Mouse (Mus musculus) embryonic facial prominence, embryonic 14.5 days (tissue): ENCODE measurements around the gene Timp3. TPM values are rescaled to one million over a fixed set of nuclear protein-coding genes. Genes with fewer than 3 reads are reported as not detected.

Experiments used
- ATAC-seq: fragments of 200-750 bp; cut with Nextera tagmentation; 2 replicates; pipeline ENCODE4 v1.8.0; 2017; ENCODE audit warnings: low read depth, moderate number of reproducible peaks, moderate TSS enrichment
- DNase-seq: peaks from one replicate; pipeline ENCODE4 v3.0.0-alpha.2; 2015; ENCODE audit warnings: low spot score
- H3K27ac ChIP-seq: fragments of 300-500 bp; sonication (generic); replicated peaks from 2 replicates; pipeline ENCODE4 v1.5.1; 2014; ENCODE audit warnings: low read depth, mild to moderate bottlenecking, low read length, moderate library complexity
- H3K27me3 ChIP-seq: fragments of 300-500 bp; sonication (generic); replicated peaks from 2 replicates; pipeline ENCODE4 v1.6.1; 2014; ENCODE audit warnings: low read length; ENCODE audit not compliant: control insufficient read depth, insufficient read depth
- H3K36me3 ChIP-seq: fragments of 300-500 bp; sonication (generic); 2 replicates; pipeline ENCODE4 v1.6.1; 2014; ENCODE audit warnings: low read length, mixed read lengths; ENCODE audit not compliant: control insufficient read depth, insufficient read depth
- H3K4me1 ChIP-seq: fragments of 300-500 bp; sonication (generic); 2 replicates; pipeline ENCODE4 v1.6.1; 2014; ENCODE audit warnings: antibody characterized with exemption, low read length; ENCODE audit not compliant: control insufficient read depth, insufficient read depth
- H3K4me2 ChIP-seq: fragments of 300-500 bp; sonication (generic); 2 replicates; pipeline ENCODE4 v1.6.1; 2014; ENCODE audit warnings: low read depth, mild to moderate bottlenecking, low read length, moderate library complexity, mixed read lengths
- H3K4me3 ChIP-seq: fragments of 300-500 bp; sonication (generic); 2 replicates; pipeline ENCODE4 v1.5.1; 2014; ENCODE audit warnings: low read depth, mild to moderate bottlenecking, low read length
- H3K9ac ChIP-seq: fragments of 300-500 bp; sonication (generic); 2 replicates; pipeline ENCODE4 v1.6.1; 2014; ENCODE audit warnings: low read depth, mild to moderate bottlenecking, low read length, moderate library complexity, mixed read lengths
- H3K9me3 ChIP-seq: fragments of 300-500 bp; sonication (generic); 2 replicates; pipeline ENCODE4 v1.6.1; 2016; ENCODE audit warnings: low read length; ENCODE audit not compliant: control insufficient read depth
- WGBS: fragments of 180-500 bp; shearing (Covaris S2); extraction: QIAGEN DNeasy Blood & Tissue Kit; methylation state at CpG from one replicate; pipeline ENCODE4 v1.1.7; 2014; 5-methylcytosine and 5-hydroxymethylcytosine counted together
- polyA plus RNA-seq: library from polyadenylated mRNA; unstranded; fragments of >200 nt; fragmentation: Nextera tagmentation; extraction: Ambion mirVana; gene quantifications from 2 replicates; pipeline ENCODE4 v1.2.1, GENCODE M21; 2014

Gene Timp3
- polyA plus RNA-seq, 1 experiment from 2014 or later = 77.5 TPM

DNA sequence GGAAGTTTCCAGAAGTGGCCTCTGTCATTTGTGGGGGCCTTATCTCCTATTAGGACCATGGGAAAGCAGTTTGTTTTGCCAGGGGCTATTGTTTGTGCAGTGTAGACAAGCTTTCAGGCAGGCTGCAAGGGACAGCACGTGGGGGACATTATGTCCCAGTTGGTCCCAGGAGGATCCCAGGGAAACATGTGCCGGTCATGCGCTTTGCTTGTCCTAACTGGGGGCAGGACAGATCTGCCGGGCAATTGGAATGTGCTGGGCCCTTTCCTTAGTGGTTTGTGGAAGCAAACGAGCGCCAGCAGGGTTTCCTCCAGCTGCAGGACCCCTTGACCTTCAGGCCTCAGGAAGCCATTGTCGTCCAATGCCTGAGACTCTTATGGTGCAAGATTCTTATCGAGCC lies 41.4 kb downstream of the Timp3 start:
- no peak overlapping the region for H3K27ac ChIP-seq
- no peak overlapping the region for H3K4me2 ChIP-seq
- H3K36me3 ChIP-seq = peaks cover 17% of the 10 kb centered on the region
- DNase-seq (peak; percentile 53), ATAC-seq (no peak)
- no peak overlapping the region for H3K4me3 ChIP-seq
- peaks cover 33% of the 10 kb centered on the region for H3K4me1 ChIP-seq
- no peak overlapping the region for H3K9ac ChIP-seq
- WGBS = 35% methylated on average over 8 of the region's 8 CpGs
- no peaks in the 10 kb centered on the region for H3K9me3 ChIP-seq
- no peaks in the 10 kb centered on the region for H3K27me3 ChIP-seq

- Histone ChIP-seq H3K4me2 (no peak overlapping the region), H3K36me3 (peaks cover 17% of the 10 kb centered on the region), H3K9ac (no peak overlapping the region), H3K9me3 (no peaks in the 10 kb centered on the region), H3K27me3 (no peaks in the 10 kb centered on the region), H3K4me3 (no peak overlapping the region), H3K27ac (no peak overlapping the region), H3K4me1 (peaks cover 33% of the 10 kb centered on the region)
- WGBS = 75% methylated on average over 4 of the region's 4 CpGs
- DNase-seq (no peak), ATAC-seq (no peak)
Measured at GRCm38 (mm10) chr10:86342151-86342550, 42.0 kb downstream of the Timp3 start.

- ATAC-seq = no peak
- no peaks in the 10 kb centered on the region for H3K27me3 ChIP-seq
- no peak for DNase-seq
- H3K9ac ChIP-seq = no peak overlapping the region
- H3K9me3 ChIP-seq = no peaks in the 10 kb centered on the region
- no peak overlapping the region for H3K4me3 ChIP-seq
- H3K27ac ChIP-seq = no peak overlapping the region
- H3K36me3 ChIP-seq = peaks cover 17% of the 10 kb centered on the region
- no peak overlapping the region for H3K4me2 ChIP-seq
- peaks cover 28% of the 10 kb centered on the region for H3K4me1 ChIP-seq
- 70% methylated on average over 7 of the region's 7 CpGs for WGBS
Measured at GRCm38 (mm10) chr10:86342713-86343112, 42.5 kb downstream of the Timp3 start.

DNA sequence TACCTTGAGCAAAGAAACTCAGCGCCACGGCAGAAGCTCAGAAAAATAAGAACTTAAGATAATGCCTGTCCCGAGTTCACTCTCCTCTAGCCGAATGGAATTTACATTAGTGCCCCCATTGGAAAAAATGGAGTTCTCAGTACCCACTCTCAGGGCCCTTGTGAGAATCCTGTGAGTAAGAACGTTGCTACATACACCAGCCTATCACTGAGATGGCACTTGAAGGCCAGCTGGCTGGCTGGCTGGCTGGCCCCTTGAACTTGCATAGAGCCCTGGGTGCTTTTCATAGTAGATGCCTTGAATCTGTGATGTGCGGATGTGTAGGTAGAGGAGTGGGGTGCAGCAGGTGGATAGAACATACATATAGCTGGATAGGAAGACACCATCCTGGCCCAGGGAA lies 43.2 kb downstream of the Timp3 start:
- Histone ChIP-seq H3K27me3 (no peaks in the 10 kb centered on the region), H3K4me2 (no peak overlapping the region), H3K36me3 (peaks cover 19% of the 10 kb centered on the region), H3K9ac (no peak overlapping the region), H3K9me3 (no peaks in the 10 kb centered on the region), H3K4me3 (no peak overlapping the region), H3K27ac (no peak overlapping the region), H3K4me1 (peaks cover 24% of the 10 kb centered on the region)
- ATAC-seq (no peak), DNase-seq (no peak)
- WGBS = 92% methylated on average over 6 of the region's 6 CpGs

- Histone ChIP-seq H3K27me3 (no peaks in the 10 kb centered on the region), H3K4me3 (no peak overlapping the region), H3K36me3 (peaks cover 23% of the 10 kb centered on the region), H3K4me1 (peaks cover 20% of the 10 kb centered on the region), H3K9ac (no peak overlapping the region), H3K27ac (no peak overlapping the region), H3K9me3 (no peaks in the 10 kb centered on the region), H3K4me2 (no peak overlapping the region)
- DNase-seq (no peak), ATAC-seq (no peak)
- WGBS = 83% methylated on average over 7 of the region's 7 CpGs
Measured at GRCm38 (mm10) chr10:86343931-86344330, 43.8 kb downstream of the Timp3 start.

DNA sequence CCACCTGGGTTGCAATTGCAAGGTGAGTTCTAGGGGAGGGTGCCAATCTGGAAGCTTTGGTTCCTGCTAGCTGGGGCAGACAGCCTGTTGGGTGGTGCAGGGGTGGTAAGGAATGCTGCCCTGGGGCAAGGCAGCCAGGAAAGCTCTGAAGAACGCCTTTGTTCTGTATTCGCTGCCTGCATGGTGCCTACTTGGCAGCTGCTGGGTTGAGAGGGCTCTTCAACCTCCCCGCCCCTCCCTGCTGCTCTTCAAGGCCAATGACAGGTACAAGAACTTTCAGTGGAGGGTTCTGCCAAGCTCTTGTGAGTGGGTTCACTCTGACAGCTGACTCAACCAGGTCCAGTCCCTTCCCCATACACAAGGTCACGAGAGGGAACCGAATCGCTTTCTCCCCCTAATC lies 44.5 kb downstream of the Timp3 start:
- peaks cover 23% of the 10 kb centered on the region for H3K36me3 ChIP-seq
- peaks cover 15% of the 10 kb centered on the region for H3K4me1 ChIP-seq
- no peak overlapping the region for H3K4me2 ChIP-seq
- no peak overlapping the region for H3K4me3 ChIP-seq
- DNase-seq (no peak), ATAC-seq (no peak)
- no peaks in the 10 kb centered on the region for H3K27me3 ChIP-seq
- 59% methylated on average over 6 of the region's 6 CpGs for WGBS
- H3K27ac ChIP-seq = no peak overlapping the region
- H3K9ac ChIP-seq = no peak overlapping the region
- H3K9me3 ChIP-seq = no peaks in the 10 kb centered on the region

DNA sequence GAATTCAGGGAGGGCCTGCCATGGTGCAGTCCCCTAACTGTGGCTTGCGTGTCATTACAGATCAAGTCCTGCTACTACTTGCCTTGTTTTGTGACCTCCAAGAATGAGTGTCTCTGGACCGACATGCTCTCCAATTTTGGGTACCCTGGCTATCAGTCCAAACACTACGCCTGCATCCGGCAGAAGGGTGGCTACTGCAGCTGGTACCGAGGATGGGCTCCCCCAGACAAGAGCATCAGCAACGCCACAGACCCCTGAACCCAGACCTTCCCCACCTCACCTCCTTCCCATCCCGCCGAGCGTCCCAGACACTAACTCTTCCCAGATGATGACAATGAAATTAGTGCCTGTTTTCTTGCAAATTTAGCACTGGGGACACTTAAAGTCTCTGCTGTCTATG lies 45.5 kb downstream of the Timp3 start:
- 88% methylated on average over 9 of the region's 9 CpGs for WGBS
- H3K4me1 ChIP-seq = peaks cover 5% of the 10 kb centered on the region; the same call in 1 of the 2 replicates
- no peak overlapping the region for H3K27ac ChIP-seq
- H3K4me2 ChIP-seq = no peak overlapping the region
- H3K27me3 ChIP-seq = no peaks in the 10 kb centered on the region
- H3K4me3 ChIP-seq = no peak overlapping the region
- H3K9ac ChIP-seq = no peak overlapping the region
- H3K9me3 ChIP-seq = no peaks in the 10 kb centered on the region
- no peak for DNase-seq
- peaks cover 23% of the 10 kb centered on the region for H3K36me3 ChIP-seq
- no peak for ATAC-seq

DNA sequence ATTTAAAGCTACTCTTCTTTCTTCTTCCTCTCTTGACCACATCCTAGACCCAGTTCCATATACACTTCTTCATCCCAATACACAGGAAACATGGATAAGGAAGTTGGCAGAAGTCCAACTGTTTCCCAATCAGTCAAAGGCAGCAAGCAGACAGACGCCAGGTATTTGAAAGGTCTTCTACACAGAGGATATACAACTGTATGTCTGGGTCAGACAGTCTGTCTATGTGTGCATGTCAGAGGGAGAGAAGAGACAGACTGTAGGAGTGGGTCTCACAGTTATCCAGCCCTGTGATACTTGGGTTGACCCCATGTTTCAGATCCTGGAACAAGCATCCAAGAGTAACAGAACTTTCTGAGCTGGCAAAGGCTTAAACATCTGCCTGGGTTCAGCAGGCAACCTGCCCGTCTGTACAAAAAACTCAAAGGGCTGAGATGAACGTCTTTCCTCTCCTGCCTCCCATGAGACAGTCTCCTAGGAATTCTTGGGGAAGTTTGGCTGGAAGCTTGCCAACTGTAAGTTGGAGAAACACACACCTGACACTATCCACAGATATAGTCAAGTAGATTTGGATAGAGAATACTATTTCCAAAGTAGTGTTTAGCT lies 46.2 kb downstream of the Timp3 start:
- Histone ChIP-seq H3K9me3 (no peaks in the 10 kb centered on the region), H3K27ac (no peak overlapping the region), H3K4me2 (no peak overlapping the region), H3K36me3 (peaks cover 23% of the 10 kb centered on the region), H3K4me1 (0 out of 2 replicates have a peak, but pooled peaks cover 3% of the 10 kb centered on the region), H3K27me3 (no peaks in the 10 kb centered on the region), H3K4me3 (no peak overlapping the region), H3K9ac (no peak overlapping the region)
- DNase-seq = peak; percentile 41
- 31% methylated on average over 3 of the region's 3 CpGs for WGBS
- ATAC-seq = 0 out of 2 replicates have a peak, but pooled peaks have one; percentile 34

- no peak for ATAC-seq
- Histone ChIP-seq H3K4me1 (0 out of 2 replicates have a peak, but pooled peaks cover under 1% of the 10 kb centered on the region), H3K4me3 (no peak overlapping the region), H3K27ac (no peak overlapping the region), H3K4me2 (no peak overlapping the region), H3K9me3 (no peaks in the 10 kb centered on the region), H3K27me3 (no peaks in the 10 kb centered on the region), H3K9ac (no peak overlapping the region), H3K36me3 (peaks cover 9% of the 10 kb centered on the region)
- 77% methylated on average over 2 of the region's 2 CpGs for WGBS
- DNase-seq = no peak
Measured at GRCm38 (mm10) chr10:86351287-86351686, 51.1 kb downstream of the Timp3 start.
